Mouse (Mus musculus) hindbrain, embryonic 16.5 days (tissue): ENCODE data around the gene Igfbp6. TPM values are rescaled to one million over a fixed set of nuclear protein-coding genes. Genes with fewer than 3 reads are reported as not detected.

Experiments
- ATAC-seq: fragments of 200-750 bp; cut with Nextera tagmentation; 2 replicates; pipeline ENCODE4 v1.8.0; 2017; ENCODE audit warnings: moderate TSS enrichment, moderate library complexity
- H3K27ac ChIP-seq: fragments of 300-500 bp; sonication (generic); 2 replicates; pipeline ENCODE4 v1.5.1; 2014; ENCODE audit warnings: low read depth, mild to moderate bottlenecking, control low read depth, low read length, moderate library complexity
- H3K27me3 ChIP-seq: fragments of 300-500 bp; sonication (generic); replicated peaks from 2 replicates; pipeline ENCODE4 v1.6.1; 2014; ENCODE audit warnings: low read length; ENCODE audit not compliant: control insufficient read depth, insufficient read depth
- H3K36me3 ChIP-seq: fragments of 300-500 bp; sonication (generic); 2 replicates; pipeline ENCODE4 v1.6.1; 2014; ENCODE audit warnings: mild to moderate bottlenecking, low read length, moderate library complexity, mixed read lengths; ENCODE audit not compliant: control insufficient read depth, insufficient read depth
- H3K4me1 ChIP-seq: fragments of 300-500 bp; sonication (generic); 2 replicates; pipeline ENCODE4 v1.6.1; 2014; ENCODE audit warnings: low read depth, low read length; ENCODE audit not compliant: control insufficient read depth, insufficient read depth
- H3K4me2 ChIP-seq: fragments of 300-500 bp; sonication (generic); 2 replicates; pipeline ENCODE4 v1.6.1; 2014; ENCODE audit warnings: mild to moderate bottlenecking, low read length, control low read depth, moderate library complexity
- H3K4me3 ChIP-seq: fragments of 300-500 bp; sonication (generic); 2 replicates; pipeline ENCODE4 v1.5.1; 2014; ENCODE audit warnings: mild to moderate bottlenecking, low read length, control low read depth, moderate library complexity
- H3K9ac ChIP-seq: fragments of 300-500 bp; sonication (generic); 2 replicates; pipeline ENCODE4 v1.6.1; 2014; ENCODE audit warnings: low read depth, mild to moderate bottlenecking, control low read depth, low read length, moderate library complexity
- H3K9me3 ChIP-seq: fragments of 300-500 bp; sonication (generic); 2 replicates; pipeline ENCODE4 v1.6.1; 2014; ENCODE audit warnings: mild to moderate bottlenecking, low read length, moderate library complexity; ENCODE audit not compliant: control insufficient read depth
- WGBS: fragments of 180-500 bp; shearing (Covaris S2); extraction: QIAGEN DNeasy Blood & Tissue Kit; methylation state at CpG from one replicate; pipeline ENCODE4 v1.1.7; 2014; 5-methylcytosine and 5-hydroxymethylcytosine counted together
- polyA plus RNA-seq: library from polyadenylated mRNA; unstranded; fragments of >200 nt; fragmentation: Nextera tagmentation; extraction: Ambion mirVana; gene quantifications from 2 replicates; pipeline ENCODE4 v1.2.1, GENCODE M21; 2015

Gene Igfbp6
- polyA plus RNA-seq, 1 experiment from 2014 or later: 3.9 TPM

GRCm38 (mm10) chr15:102177417-102177816 is 33.3 kb downstream of the Igfbp6 start:
- H3K36me3 ChIP-seq: peaks cover 2% of the 10 kb centered on the region; the same call in 1 of the 2 replicates
- H3K9me3 ChIP-seq: peaks cover 2% of the 10 kb centered on the region; the same call in 1 of the 2 replicates
- H3K4me1 ChIP-seq: no peaks in the 10 kb centered on the region
- H3K4me2 ChIP-seq: no peak overlapping the region
- no peak overlapping the region for H3K9ac ChIP-seq
- ATAC-seq: no peak
- WGBS: 82% methylated on average over 8 of the region's 8 CpGs
- no peak overlapping the region for H3K4me3 ChIP-seq
- H3K27ac ChIP-seq: no peak overlapping the region
- H3K27me3 ChIP-seq: no peaks in the 10 kb centered on the region

GRCm38 (mm10) chr15:102178279-102178678 is 34.1 kb downstream of the Igfbp6 start:
- 16% methylated on average over 6 of the region's 6 CpGs for WGBS
- H3K4me3 ChIP-seq: no peak overlapping the region
- H3K4me1 ChIP-seq: no peaks in the 10 kb centered on the region
- no peak overlapping the region for H3K27ac ChIP-seq
- H3K27me3 ChIP-seq: no peaks in the 10 kb centered on the region
- peaks cover 2% of the 10 kb centered on the region; the same call in 1 of the 2 replicates for H3K9me3 ChIP-seq
- ATAC-seq: no peak
- H3K4me2 ChIP-seq: no peak overlapping the region
- H3K9ac ChIP-seq: no peak overlapping the region
- H3K36me3 ChIP-seq: peaks cover 2% of the 10 kb centered on the region; the same call in 1 of the 2 replicates

- WGBS: 86% methylated on average over 9 of the region's 9 CpGs
- no peak overlapping the region for H3K27ac ChIP-seq
- ATAC-seq: no peak
These were observed 34.9 kb downstream of the Igfbp6 start for GRCm38 (mm10) chr15:102179106-102179505.

GRCm38 (mm10) chr15:102179924-102180323 is 35.8 kb downstream of the Igfbp6 start:
- no peak overlapping the region for H3K4me3 ChIP-seq
- peaks cover 6% of the 10 kb centered on the region for H3K36me3 ChIP-seq
- H3K27ac ChIP-seq: no peak overlapping the region
- 86% methylated on average over 14 of the region's 14 CpGs for WGBS
- no peaks in the 10 kb centered on the region for H3K9me3 ChIP-seq
- no peaks in the 10 kb centered on the region for H3K27me3 ChIP-seq
- no peaks in the 10 kb centered on the region for H3K4me1 ChIP-seq
- H3K9ac ChIP-seq: no peak overlapping the region; the same call in 1 of the 2 replicates
- ATAC-seq: no peak
- no peak overlapping the region for H3K4me2 ChIP-seq

More at GRCm38 (mm10) chr15:102179106-102179505, 34.9 kb downstream of the Igfbp6 start:
- Histone ChIP-seq H3K9ac (no peak overlapping the region), H3K4me3 (no peak overlapping the region), H3K36me3 (peaks cover 2% of the 10 kb centered on the region; the same call in 1 of the 2 replicates), H3K9me3 (peaks cover 2% of the 10 kb centered on the region; the same call in 1 of the 2 replicates), H3K27me3 (no peaks in the 10 kb centered on the region), H3K4me1 (no peaks in the 10 kb centered on the region), H3K4me2 (no peak overlapping the region)

GRCm38 (mm10) chr15:102183076-102183475 is 38.9 kb downstream of the Igfbp6 start:
- WGBS: 85% methylated on average over 3 of the region's 3 CpGs
- Histone ChIP-seq H3K4me1 (no peaks in the 10 kb centered on the region), H3K27ac (no peak overlapping the region), H3K36me3 (peaks cover 6% of the 10 kb centered on the region), H3K9me3 (no peaks in the 10 kb centered on the region), H3K27me3 (no peaks in the 10 kb centered on the region), H3K9ac (no peak overlapping the region), H3K4me3 (no peak overlapping the region), H3K4me2 (no peak overlapping the region)
- no peak for ATAC-seq

- peaks cover 6% of the 10 kb centered on the region for H3K36me3 ChIP-seq
- H3K27ac ChIP-seq: no peak overlapping the region
- no peak for ATAC-seq
- no peaks in the 10 kb centered on the region for H3K27me3 ChIP-seq
- H3K9me3 ChIP-seq: no peaks in the 10 kb centered on the region
- no peaks in the 10 kb centered on the region for H3K4me1 ChIP-seq
- H3K4me2 ChIP-seq: no peak overlapping the region
- no peak overlapping the region for H3K4me3 ChIP-seq
- WGBS: 91% methylated on average over 11 of the region's 11 CpGs
- H3K9ac ChIP-seq: no peak overlapping the region
These were observed 42.1 kb downstream of the Igfbp6 start for GRCm38 (mm10) chr15:102186239-102186638.

GRCm38 (mm10) chr15:102188096-102188495 is 43.9 kb downstream of the Igfbp6 start:
- Histone ChIP-seq H3K9me3 (no peaks in the 10 kb centered on the region), H3K27ac (no peak overlapping the region), H3K36me3 (peaks cover 6% of the 10 kb centered on the region), H3K27me3 (no peaks in the 10 kb centered on the region), H3K4me1 (no peaks in the 10 kb centered on the region), H3K9ac (no peak overlapping the region), H3K4me2 (no peak overlapping the region), H3K4me3 (no peak overlapping the region)
- ATAC-seq: no peak
- 89% methylated on average over 10 of the region's 10 CpGs for WGBS

- Histone ChIP-seq H3K4me2 (no peak overlapping the region), H3K27ac (no peak overlapping the region), H3K36me3 (peaks cover 6% of the 10 kb centered on the region), H3K27me3 (no peaks in the 10 kb centered on the region), H3K9ac (no peak overlapping the region), H3K9me3 (no peaks in the 10 kb centered on the region), H3K4me1 (no peaks in the 10 kb centered on the region), H3K4me3 (no peak overlapping the region)
- 58% methylated on average over 6 of the region's 6 CpGs for WGBS
- ATAC-seq: no peak
These were observed 44.7 kb downstream of the Igfbp6 start for GRCm38 (mm10) chr15:102188883-102189282.

- Histone ChIP-seq H3K27me3 (no peaks in the 10 kb centered on the region), H3K9me3 (no peaks in the 10 kb centered on the region), H3K4me3 (no peak overlapping the region), H3K27ac (no peak overlapping the region), H3K4me2 (no peak overlapping the region), H3K4me1 (no peaks in the 10 kb centered on the region), H3K9ac (no peak overlapping the region), H3K36me3 (no peaks in the 10 kb centered on the region)
- no peak for ATAC-seq
- WGBS: 83% methylated on average over 7 of the region's 7 CpGs
These were observed 47.5 kb downstream of the Igfbp6 start for GRCm38 (mm10) chr15:102191699-102192098.
